Mouse (Mus musculus) CH12.LX (cell line): ENCODE results near the gene Rmi2. TPM values are rescaled to one million over a fixed set of nuclear protein-coding genes. Genes with fewer than 3 reads are reported as not detected.
A peak's percentile ranks its signal among the peaks of the same experiment; 100 is the strongest.

ENCODE experiments used
- DNase-seq: peaks from one replicate; pipeline ENCODE4 v3.0.0-alpha.2; 2013; ENCODE audit errors: extremely low read depth
- H3K27ac ChIP-seq: 2 replicates; pipeline ENCODE4 v1.5.1; 2012; ENCODE audit warnings: low read depth, mild to moderate bottlenecking, control low read depth, moderate library complexity; ENCODE audit not compliant: insufficient read depth
- H3K27me3 ChIP-seq: replicated peaks from 2 replicates; pipeline ENCODE3; 2012; ENCODE audit warnings: inconsistent platforms
- H3K36me3 ChIP-seq, 2 experiments: replicated peaks in 1 of 2; 2 replicates each; pipeline versions ENCODE3 to v1.6.1; 2012; ENCODE audit warnings: inconsistent platforms in 1 of 2, low read length in 1 of 2, mild to moderate bottlenecking in 1 of 2, mixed read lengths in 1 of 2, moderate library complexity in 1 of 2; ENCODE audit not compliant: control insufficient read depth in 1 of 2, insufficient read depth in 1 of 2
- H3K4me1 ChIP-seq, 2 experiments: 2 replicates each; pipeline ENCODE4 v1.6.1; 2012; ENCODE audit warnings: inconsistent platforms in 1 of 2, moderate library complexity in 1 of 2; ENCODE audit not compliant: insufficient read depth in 2 of 2, control insufficient read depth in 1 of 2
- H3K4me2 ChIP-seq: 2 replicates; pipeline ENCODE4 v1.6.1; 2012; ENCODE audit warnings: low read depth, mild to moderate bottlenecking, control low read depth; ENCODE audit not compliant: poor library complexity, insufficient read depth, severe bottlenecking
- H3K4me3 ChIP-seq, 3 experiments: fragments of 150-350 bp in 1 of 3; sonication (generic) in 1 of 3; replicated peaks in 1 of 3; 2 replicates each; pipeline versions ENCODE3 to v1.5.1; 2011 to 2012; ENCODE audit warnings: low read depth in 2 of 3, low read length in 2 of 3, mild to moderate bottlenecking in 2 of 3, moderate library complexity in 2 of 3, control low read depth in 1 of 3, improper control_type of control experiment in 1 of 3, inconsistent platforms in 1 of 3, mixed read lengths in 1 of 3; ENCODE audit not compliant: poor library complexity in 1 of 3
- H3K79me2 ChIP-seq: replicated peaks from 2 replicates; pipeline ENCODE4 v1.6.1; 2012; ENCODE audit warnings: mild to moderate bottlenecking, moderate library complexity; ENCODE audit not compliant: control insufficient read depth, poor library complexity, insufficient read depth, severe bottlenecking; ENCODE audit errors: extremely low read depth
- H3K9ac ChIP-seq: 2 replicates; pipeline ENCODE4 v1.6.1; 2012; ENCODE audit warnings: low read depth, mild to moderate bottlenecking, control low read depth, moderate library complexity; ENCODE audit not compliant: insufficient read depth
- H3K9me3 ChIP-seq: replicated peaks from 2 replicates; pipeline ENCODE3; 2012; ENCODE audit warnings: low read length, inconsistent platforms, mixed read lengths
- BHLHE40 ChIP-seq: IDR thresholded peaks from 2 replicates; pipeline ENCODE4 v1.6.1; 2011; ENCODE audit warnings: mild to moderate bottlenecking, low read depth, low read length, improper control_type of control experiment
- CHD2 ChIP-seq: IDR thresholded peaks from 2 replicates; pipeline ENCODE4 v1.6.1; 2011; ENCODE audit warnings: low read length, improper control_type of control experiment
- CTCF ChIP-seq, 2 experiments: IDR thresholded peaks in 1 of 2; conservative IDR thresholded peaks in 1 of 2; 2 replicates each; pipeline ENCODE4 v1.5.1; 2011 to 2012; ENCODE audit warnings: low read depth in 2 of 2, low read length in 2 of 2, improper control_type of control experiment in 1 of 2, inconsistent platforms in 1 of 2, mild to moderate bottlenecking in 1 of 2, moderate library complexity in 1 of 2
- ELF1 ChIP-seq: IDR thresholded peaks from 2 replicates; pipeline ENCODE4 v1.6.1; 2014; ENCODE audit warnings: low read depth, mild to moderate bottlenecking, inconsistent platforms, low read length, improper control_type of control experiment
- EP300 ChIP-seq: IDR thresholded peaks from 2 replicates; pipeline ENCODE4 v1.6.1; 2011; ENCODE audit warnings: low read length, improper control_type of control experiment
- GABPA ChIP-seq: IDR thresholded peaks from 2 replicates; pipeline ENCODE4 v1.6.1; 2012; ENCODE audit warnings: low read depth, low read length, improper control_type of control experiment, inconsistent platforms; ENCODE audit not compliant: insufficient replicate concordance
- IRF4 ChIP-seq: IDR thresholded peaks from 2 replicates; pipeline ENCODE4 v1.6.1; 2014; ENCODE audit warnings: low read depth, mild to moderate bottlenecking, inconsistent platforms, low read length, improper control_type of control experiment
- JUN ChIP-seq: IDR thresholded peaks from 2 replicates; pipeline ENCODE4 v1.6.1; 2011; ENCODE audit warnings: low read depth, mild to moderate bottlenecking, low read length, improper control_type of control experiment, moderate library complexity; ENCODE audit not compliant: insufficient read depth
- JUND ChIP-seq: conservative IDR thresholded peaks from 2 replicates; pipeline ENCODE4 v1.6.1; 2011; ENCODE audit warnings: low read depth, low read length, improper control_type of control experiment
- KAT2A ChIP-seq: IDR thresholded peaks from 2 replicates; pipeline ENCODE4 v1.6.1; 2012; ENCODE audit warnings: low read length, improper control_type of control experiment, inconsistent platforms; ENCODE audit not compliant: insufficient replicate concordance
- MAFK ChIP-seq: IDR thresholded peaks from 2 replicates; pipeline ENCODE4 v1.6.1; 2011; ENCODE audit warnings: low read length, improper control_type of control experiment; ENCODE audit not compliant: insufficient replicate concordance
- MAZ ChIP-seq: IDR thresholded peaks from 2 replicates; pipeline ENCODE4 v1.6.1; 2012; ENCODE audit warnings: low read depth, mild to moderate bottlenecking, inconsistent platforms, low read length, improper control_type of control experiment, moderate library complexity
- MEF2A ChIP-seq: IDR thresholded peaks from 2 replicates; pipeline ENCODE4 v1.6.1; 2014; ENCODE audit warnings: low read depth, mild to moderate bottlenecking, inconsistent platforms, low read length, improper control_type of control experiment, borderline replicate concordance
- MXI1 ChIP-seq: IDR thresholded peaks from 2 replicates; pipeline ENCODE4 v1.6.1; 2011; ENCODE audit warnings: mild to moderate bottlenecking, low read depth, low read length, improper control_type of control experiment
- MYC ChIP-seq: IDR thresholded peaks from 2 replicates; pipeline ENCODE4 v1.6.1; 2011; ENCODE audit warnings: low read depth, mild to moderate bottlenecking, improper control_type of control experiment, low read length
- PAX5 ChIP-seq: IDR thresholded peaks from 2 replicates; pipeline ENCODE4 v1.6.1; 2012; ENCODE audit warnings: low read length, inconsistent platforms, mixed read lengths
- POLR2A ChIP-seq: IDR thresholded peaks from 2 replicates; pipeline ENCODE4 v1.6.1; 2011; ENCODE audit warnings: low read depth, mild to moderate bottlenecking, improper control_type of control experiment, low read length
- POLR2AphosphoS2 ChIP-seq: IDR thresholded peaks from 2 replicates; pipeline ENCODE4 v1.6.1; 2011; ENCODE audit warnings: low read depth, low read length, improper control_type of control experiment
- RAD21 ChIP-seq: IDR thresholded peaks from 2 replicates; pipeline ENCODE4 v1.6.1; 2011; ENCODE audit warnings: low read depth, mild to moderate bottlenecking, low read length, improper control_type of control experiment, moderate library complexity
- RCOR1 ChIP-seq: conservative IDR thresholded peaks from 2 replicates; pipeline ENCODE4 v1.6.1; 2012; ENCODE audit warnings: low read depth, mild to moderate bottlenecking, inconsistent platforms, low read length, improper control_type of control experiment
- SIN3A ChIP-seq: IDR thresholded peaks from 2 replicates; pipeline ENCODE4 v1.6.1; 2012; ENCODE audit warnings: low read length, improper control_type of control experiment, inconsistent platforms
- SMC3 ChIP-seq: IDR thresholded peaks from 2 replicates; pipeline ENCODE4 v1.6.1; 2011; ENCODE audit warnings: low read depth, low read length, improper control_type of control experiment
- TBP ChIP-seq: conservative IDR thresholded peaks from 2 replicates; pipeline ENCODE4 v1.6.1; 2011; ENCODE audit warnings: low read depth, low read length, improper control_type of control experiment
- UBTF ChIP-seq: IDR thresholded peaks from 2 replicates; pipeline ENCODE4 v1.6.1; 2012; ENCODE audit warnings: low read depth, mild to moderate bottlenecking, inconsistent platforms, low read length, improper control_type of control experiment, moderate library complexity
- USF1 ChIP-seq: IDR thresholded peaks from 2 replicates; pipeline ENCODE4 v1.6.1; 2014; ENCODE audit warnings: low read depth, mild to moderate bottlenecking, inconsistent platforms, low read length, improper control_type of control experiment
- USF2 ChIP-seq: conservative IDR thresholded peaks from 2 replicates; pipeline ENCODE4 v1.6.1; 2011; ENCODE audit warnings: low read depth, low read length, improper control_type of control experiment
- ZKSCAN1 ChIP-seq: IDR thresholded peaks from 2 replicates; pipeline ENCODE4 v1.6.1; 2012; ENCODE audit warnings: low read depth, inconsistent platforms, low read length, improper control_type of control experiment, borderline replicate concordance
- ZMIZ1 ChIP-seq: IDR thresholded peaks from 2 replicates; pipeline ENCODE4 v1.6.1; 2012; ENCODE audit warnings: low read depth, mild to moderate bottlenecking, inconsistent platforms, low read length, improper control_type of control experiment
- ZNF384 ChIP-seq: IDR thresholded peaks from 2 replicates; pipeline ENCODE4 v1.6.1; 2012; ENCODE audit warnings: low read depth, low read length, improper control_type of control experiment, inconsistent platforms
- dilution Hi-C: fragments of 300-500 bp; cut with MboI; formaldehyde crosslinking; loops from 2 replicates; pipeline ENCODE4 v1.14.3; 2020; ENCODE audit warnings: low sequenced_read_pairs; ENCODE audit not compliant: extremely low pct_unique_long_range_greater_than_20kb, extremely low pct_ligation_motif_present
- in situ Hi-C: fragments of 300-500 bp; cut with MboI; formaldehyde crosslinking; loops from 3 replicates; pipeline ENCODE4 v1.14.3; 2019; ENCODE audit warnings: low sequenced_read_pairs, low pct_ligation_motif_present, low pct_unique_long_range_greater_than_20kb, mixed read lengths
- polyA plus RNA-seq: library from polyadenylated mRNA; unstranded; fragments of >175 nt; gene quantifications from 2 replicates; pipeline ENCODE4 v1.2.1, GENCODE M21; 2012; ENCODE audit warnings: low read depth; ENCODE audit not compliant: insufficient read length
- total RNA-seq, 2 experiments: library from RNA; depleted of rRNA; stranded (reverse); fragments of 300-350 nt in 1 of 2; fragments of >200 nt in 1 of 2; gene quantifications; 2 replicates each; pipeline ENCODE4 v1.2.3; 2012 to 2014

The Rmi2 gene
- total and polyA plus RNA-seq, 3 experiments = 6.8 to 13.8 (median 9.3) TPM

GRCm38 (mm10) chr16:10842282-10842855, 7.5 kb downstream of the Rmi2 start:
- H3K4me1 ChIP-seq = peaks cover 21 to 55% of the 10 kb centered on the region in 2 experiments
- no peak overlapping the region for H3K4me2 ChIP-seq
- H3K79me2 ChIP-seq = no peaks in the 10 kb centered on the region
- no peak overlapping the region for H3K9ac ChIP-seq
- H3K9me3 ChIP-seq = no peaks in the 10 kb centered on the region
- H3K36me3 ChIP-seq = peaks cover 8 to 52% of the 10 kb centered on the region in 2 experiments
- DNase-seq = no peak
- H3K4me3 ChIP-seq = no peak overlapping the region
- dilution Hi-C loops = no loop called here
- TF ChIP-seq BHLHE40 = no peak
- peak; percentile 37; the same call in 1 of the 2 replicates for TF ChIP-seq ZNF384
- TF ChIP-seq KAT2A = no peak
- TF ChIP-seq, all 38 proteins: peak for 1
- in situ Hi-C loops = loop anchor here (5.0 kb wide), 1 partner anchor 180 kb away; no protein-coding TSS in a partner anchor
- Histone ChIP-seq H3K27me3 (no peaks in the 10 kb centered on the region), H3K27ac (no peak overlapping the region)

GRCm38 (mm10) chr16:10843486-10844318, 8.8 kb downstream of the Rmi2 start:
- Histone ChIP-seq H3K27ac (peak overlapping the region; percentile 11; the same call in 1 of the 2 replicates), H3K36me3 (peaks cover 8 to 44% of the 10 kb centered on the region in 2 experiments), H3K27me3 (no peaks in the 10 kb centered on the region), H3K4me3 (peak overlapping the region in 2 of 3 experiments; percentile 4 to 22), H3K9ac (peak overlapping the region; percentile 37; the same call in 1 of the 2 replicates), H3K9me3 (no peaks in the 10 kb centered on the region), H3K4me1 (peaks cover 10 to 46% of the 10 kb centered on the region in 2 experiments), H3K79me2 (no peaks in the 10 kb centered on the region), H3K4me2 (peak overlapping the region; percentile 41)
- dilution Hi-C loops (no loop called here), in situ Hi-C loops (loop anchor here (5.0 kb wide), 1 partner anchor 181 kb away; no protein-coding TSS in a partner anchor)
- peak; percentile 69 for DNase-seq
- TF ChIP-seq CHD2 (peak; percentile 87), MAFK (no peak), JUN (no peak), POLR2AphosphoS2 (no peak), IRF4 (peak; percentile 54; the same call in 1 of the 2 replicates), ZKSCAN1 (no peak), PAX5 (no peak), USF1 (no peak), USF2 (no peak), MAZ (peak; percentile 64; the same call in 1 of the 2 replicates), UBTF (no peak), TBP (0 out of 2 replicates have a peak, but pooled peaks have one; percentile 17), POLR2A (peak; percentile 30; the same call in 1 of the 2 replicates), ZNF384 (no peak), BHLHE40 (peak; percentile 76), RAD21 (no peak), SIN3A (0 out of 2 replicates have a peak, but pooled peaks have one; percentile 31), JUND (no peak), ELF1 (peak; percentile 17; the same call in 1 of the 2 replicates), RCOR1 (no peak), MEF2A (no peak; the same call in 1 of the 2 replicates), ZMIZ1 (0 out of 2 replicates have a peak, but pooled peaks have one; percentile 47), MYC (no peak), CTCF (conservative IDR thresholded peaks at IDR 0.05 in 1 of 2, IDR thresholded peaks at IDR 0.05 in 1 of 2; ENCODE audit: low read depth in 2 of 2, low read length in 2 of 2) (no peak), SMC3 (no peak; the same call in 1 of the 2 replicates), EP300 (peak; percentile 65; the same call in 1 of the 2 replicates), MXI1 (peak; percentile 76), GABPA (no peak)
